Mouse (Mus musculus): ENCODE measurements around the gene Dcun1d3.

Dcun1d3 gene

DNA sequence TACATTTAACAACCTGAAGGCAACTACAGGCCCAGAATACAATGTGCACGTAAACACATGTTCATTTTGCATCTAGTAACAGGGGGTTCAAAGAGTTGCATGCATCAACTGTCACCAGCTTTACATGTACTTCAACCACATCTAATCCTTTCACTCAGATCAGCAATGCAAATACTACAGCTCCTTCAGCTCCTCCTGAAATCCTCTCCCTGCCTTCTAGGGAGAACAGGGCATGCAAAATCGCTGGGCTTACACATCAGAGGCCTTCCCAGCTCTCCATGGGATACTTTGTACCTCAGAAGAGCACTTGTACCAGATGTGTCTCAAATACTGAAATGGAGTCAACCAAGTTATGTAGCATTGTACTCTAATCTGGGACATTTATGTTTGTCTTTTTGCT, 23.0 kb downstream of the Dcun1d3 start:
- in situ Hi-C loops (cut with MboI, MseI), result no loop called here

DNA sequence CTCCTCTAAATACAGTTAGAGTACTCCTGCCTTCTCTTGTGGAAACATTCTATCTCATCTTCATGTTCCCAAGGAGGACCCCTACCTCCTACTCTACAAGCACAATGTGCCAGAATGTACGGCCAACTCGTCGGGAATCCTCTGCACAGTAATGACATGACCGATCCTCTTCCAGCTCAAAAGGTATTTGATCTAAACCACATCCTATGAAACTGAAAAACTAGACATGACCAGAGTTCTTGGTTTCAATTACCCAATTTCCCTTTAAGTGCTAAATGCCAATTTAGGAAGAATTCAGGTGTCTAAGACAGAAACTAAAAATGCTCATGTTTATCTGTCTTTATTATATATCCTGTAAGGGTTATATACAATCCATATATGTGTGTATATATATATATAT, 23.9 kb downstream of the Dcun1d3 start:
- in situ Hi-C loops (cut with MboI, MseI), result no loop called here

DNA sequence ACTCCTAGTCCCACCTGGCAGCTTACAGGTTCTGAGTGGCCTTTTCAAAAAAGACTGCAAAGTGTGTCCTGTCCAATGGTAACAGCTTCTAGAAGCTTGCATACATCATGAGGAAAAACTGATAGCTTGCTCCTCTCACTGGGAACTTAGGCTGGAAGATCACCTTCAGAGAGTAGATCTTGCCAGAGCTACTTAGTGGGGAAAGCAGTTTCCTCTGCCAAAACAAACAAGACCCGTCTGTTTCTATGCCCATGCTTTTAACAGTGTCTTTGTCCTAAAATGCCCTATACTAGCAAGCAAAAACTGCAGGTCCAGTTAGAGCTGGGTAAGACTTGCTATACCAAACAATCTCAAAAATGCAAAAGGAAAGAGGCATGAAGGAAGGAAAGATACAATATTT, 30.0 kb downstream of the Dcun1d3 start:
- in situ Hi-C loops (cut with MboI, MseI), result no loop called here

DNA sequence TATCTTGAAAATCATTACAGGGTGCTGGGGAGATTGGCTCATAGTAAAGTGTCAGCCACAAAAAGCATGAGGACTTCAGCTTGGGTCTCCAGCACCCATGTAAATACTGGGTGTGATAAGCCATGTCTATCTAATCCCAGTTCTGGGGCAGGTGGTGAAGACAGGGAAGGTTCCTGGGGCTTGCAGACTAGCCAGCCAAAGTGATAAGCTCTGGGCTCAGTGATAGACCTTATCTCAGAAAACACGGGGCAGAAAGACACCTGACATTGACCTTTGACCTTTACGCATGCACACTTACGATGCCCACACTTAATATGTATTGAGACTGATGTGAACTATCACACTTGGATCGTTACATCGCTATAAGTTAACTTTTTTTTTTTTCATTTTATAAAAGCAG, 31.6 kb downstream of the Dcun1d3 start:
- in situ Hi-C loops (cut with MboI, MseI), result no loop called here

DNA sequence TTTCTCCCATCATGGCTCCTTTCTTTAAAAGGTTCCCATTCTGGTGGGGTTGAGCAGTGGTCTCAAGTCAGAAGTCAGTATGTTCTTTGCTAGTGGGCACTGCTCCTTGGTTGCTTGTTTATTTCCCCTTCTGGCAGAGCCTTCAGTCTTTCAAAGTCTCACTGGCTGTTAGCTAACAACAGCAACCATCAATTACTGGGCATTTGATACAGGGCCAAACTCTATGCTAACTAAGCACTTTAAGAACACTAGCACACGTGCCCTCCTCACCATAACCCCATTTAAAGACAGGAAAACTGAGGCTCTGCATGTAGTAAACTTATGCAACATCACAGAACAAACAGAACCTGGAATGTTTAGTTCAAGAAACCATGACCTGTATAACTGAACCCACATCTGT, 33.9 kb downstream of the Dcun1d3 start:
- in situ Hi-C loops (cut with MboI, MseI), result no loop called here

DNA sequence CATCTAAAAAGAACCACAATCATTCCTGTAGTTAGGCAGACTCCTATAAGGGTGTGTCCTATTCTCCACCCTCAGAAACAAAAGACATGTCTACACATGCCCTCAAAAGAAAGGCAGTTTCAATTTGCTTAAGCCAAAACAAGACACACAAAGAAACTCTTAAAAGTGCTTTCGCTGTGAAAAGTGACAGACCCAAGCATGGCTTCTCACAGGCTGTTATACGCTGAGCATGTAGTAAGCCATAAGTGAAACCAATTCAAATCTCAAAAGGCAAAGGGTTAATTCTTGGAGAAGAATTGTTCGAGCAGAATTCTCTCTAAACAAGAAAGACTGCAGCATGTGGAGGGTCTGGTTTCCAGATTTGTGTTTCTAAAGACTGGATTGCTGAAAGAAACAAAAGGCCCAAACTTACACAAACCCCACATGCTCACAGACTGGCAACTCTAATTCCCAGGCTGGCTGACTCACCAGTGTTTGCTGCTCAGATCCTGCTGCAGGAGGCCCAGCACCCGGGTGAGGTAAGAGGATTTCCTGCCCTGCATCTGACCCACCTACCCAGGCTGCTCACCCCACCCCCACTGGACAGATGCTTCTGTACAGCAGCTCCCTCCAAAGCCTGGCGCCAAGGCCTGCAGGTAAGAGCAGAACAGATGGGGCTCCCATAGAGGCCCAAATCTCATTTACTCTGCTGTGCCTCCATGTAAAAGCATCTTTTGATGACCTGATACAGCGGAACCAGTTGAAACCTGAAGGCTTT, 34.6 kb downstream of the Dcun1d3 start:
- in situ Hi-C loops (cut with MboI, MseI), result no loop called here

DNA sequence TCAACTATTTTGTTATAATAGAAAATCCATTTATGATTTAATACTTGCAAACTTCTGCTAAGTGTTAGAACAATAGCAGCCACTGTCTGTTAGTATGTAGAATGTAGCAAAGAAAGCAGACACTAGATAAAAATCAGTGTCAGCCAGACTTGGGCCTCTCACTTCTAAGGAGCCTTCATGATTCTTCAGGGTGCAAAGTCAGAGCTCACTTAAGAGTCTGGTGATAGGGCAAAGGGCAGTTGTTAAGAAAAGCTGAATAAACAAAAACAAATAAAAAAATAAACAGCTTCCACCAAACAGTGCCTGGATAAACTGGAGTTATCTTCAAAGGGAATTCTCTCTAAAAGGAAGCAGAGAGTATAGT, 35.1 kb downstream of the Dcun1d3 start:
- in situ Hi-C loops (cut with MboI, MseI), result no loop called here

DNA sequence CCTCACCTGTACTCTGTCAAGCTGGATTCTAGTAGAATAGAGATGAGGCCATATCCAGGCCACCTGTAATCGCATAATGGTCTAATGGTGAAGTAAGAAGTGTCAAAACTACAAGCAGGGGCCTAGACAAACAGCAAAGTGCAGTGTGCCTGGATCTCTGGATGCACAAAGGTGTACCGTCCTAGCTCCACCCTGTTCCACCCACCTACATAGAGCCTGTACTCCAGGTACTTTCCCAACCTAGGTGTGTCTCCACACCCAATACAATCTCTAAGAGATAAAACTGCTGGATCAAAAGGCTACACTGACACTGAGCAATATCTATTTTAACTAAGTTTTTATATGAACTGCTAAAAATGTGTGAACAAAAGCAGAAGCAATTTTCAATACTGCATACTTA, 35.5 kb downstream of the Dcun1d3 start:
- in situ Hi-C loops (cut with MboI, MseI), result no loop called here

DNA sequence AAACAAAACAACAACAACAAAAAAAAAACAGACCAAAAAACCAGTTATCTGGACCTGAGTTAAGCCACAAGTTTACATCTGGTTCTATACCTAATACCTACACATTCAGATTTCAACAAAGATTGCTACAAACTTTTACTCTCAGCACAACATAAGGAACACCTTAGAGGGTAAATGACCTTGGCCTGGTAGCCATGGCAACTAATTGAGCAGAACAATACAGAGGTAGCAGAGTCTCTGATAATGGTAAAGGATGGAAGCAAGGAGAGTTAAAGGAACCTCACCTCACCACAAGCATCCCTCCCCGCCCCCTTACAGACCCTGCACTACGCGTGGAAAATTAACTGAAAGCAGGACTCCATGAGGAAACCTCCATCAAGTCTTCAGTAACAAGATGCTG, 36.0 kb downstream of the Dcun1d3 start:
- in situ Hi-C loops (cut with MboI, MseI), result no loop called here

DNA sequence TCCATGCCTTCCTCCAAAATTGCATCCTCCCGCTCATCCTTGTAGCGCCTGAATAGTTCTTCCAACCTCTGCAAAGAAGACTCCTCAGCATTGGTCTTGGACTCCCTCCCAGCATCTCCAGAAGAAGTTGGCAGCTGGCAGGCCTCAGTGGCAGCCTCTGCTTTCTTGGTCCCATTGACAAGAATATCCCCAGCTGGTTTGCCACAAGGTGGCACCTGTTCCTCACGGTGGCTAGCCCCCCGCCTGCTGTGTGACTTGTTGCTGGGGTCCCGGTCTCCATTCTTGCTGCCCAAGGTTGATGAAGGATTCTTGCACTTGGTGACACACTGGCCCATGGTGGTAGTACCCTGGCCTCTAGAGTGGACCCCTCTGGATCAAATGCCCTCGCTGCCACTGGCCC, 36.6 kb downstream of the Dcun1d3 start:
- in situ Hi-C loops (cut with MboI, MseI), result loop anchor here (5.0 to 10.0 kb wide), 2 partner anchors 178 to 245 kb away; partner anchors contain the start of gene Tmem159

DNA sequence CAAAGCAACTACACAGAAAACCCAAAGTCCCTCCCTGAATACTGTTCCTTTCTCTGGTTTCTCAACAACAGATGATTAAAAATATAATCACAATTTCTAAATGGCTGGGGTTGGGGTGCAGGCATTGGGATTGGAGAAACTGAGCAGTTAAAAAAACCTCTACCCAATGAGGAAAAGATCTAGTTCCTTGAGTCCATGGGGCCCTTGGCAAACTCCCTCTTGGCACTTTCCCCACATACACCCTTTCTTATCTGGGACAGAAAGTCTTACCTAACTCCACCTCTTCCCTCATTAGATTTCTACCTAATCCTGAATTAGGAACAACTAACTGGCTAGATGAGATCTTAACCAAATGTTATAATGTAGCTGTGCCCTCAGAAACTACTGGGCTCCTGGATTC, 41.1 kb downstream of the Dcun1d3 start:
- in situ Hi-C loops (cut with MboI, MseI), result loop anchor here (5.0 to 10.0 kb wide), 2 partner anchors 182 to 250 kb away; partner anchors contain the start of gene Tmem159

DNA sequence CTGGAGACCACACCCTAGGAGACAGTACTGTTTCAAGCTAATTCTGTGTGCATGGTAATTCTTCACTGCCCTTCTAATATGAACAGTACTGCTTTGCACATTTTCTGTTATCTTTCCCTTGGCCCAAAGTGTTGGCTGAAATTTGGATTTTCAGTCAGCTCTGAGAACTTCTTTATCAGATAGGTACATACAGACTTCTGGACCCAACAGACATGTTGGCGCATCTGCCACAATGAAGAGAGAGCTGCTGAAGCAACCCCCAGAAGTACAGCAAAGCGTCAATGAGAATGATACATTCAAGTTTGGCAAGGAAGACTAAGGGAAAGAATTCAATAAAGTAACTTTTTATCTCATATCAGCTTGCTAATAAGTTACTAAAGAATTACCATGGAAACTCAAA, 41.7 kb downstream of the Dcun1d3 start:
- in situ Hi-C loops (cut with MboI, MseI), result loop anchor here (10.0 kb wide), 1 partner anchor 250 kb away; the partner anchor contains the start of gene Tmem159

DNA sequence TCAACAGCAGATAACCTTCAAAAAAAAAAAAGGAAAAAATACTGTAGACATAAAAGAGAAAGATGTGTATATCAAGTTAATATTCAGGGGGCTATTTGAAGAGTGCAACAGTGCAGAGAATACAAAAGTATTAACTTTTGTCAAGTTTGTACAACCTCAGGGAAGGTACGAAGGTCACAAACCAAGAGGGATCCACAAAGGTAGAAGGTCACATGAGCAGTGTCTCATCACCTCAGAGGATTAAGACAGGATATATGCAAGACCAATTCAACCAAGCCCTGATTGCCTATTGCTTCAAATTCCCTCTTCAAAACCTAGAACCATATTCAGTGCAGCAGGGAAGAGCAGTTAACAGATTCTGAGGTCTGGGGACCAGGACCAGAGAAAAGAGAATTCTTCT, 42.9 kb downstream of the Dcun1d3 start:
- in situ Hi-C loops (cut with MboI, MseI), result loop anchor here (10.0 kb wide), 1 partner anchor 252 kb away; the partner anchor contains the start of gene Tmem159

DNA sequence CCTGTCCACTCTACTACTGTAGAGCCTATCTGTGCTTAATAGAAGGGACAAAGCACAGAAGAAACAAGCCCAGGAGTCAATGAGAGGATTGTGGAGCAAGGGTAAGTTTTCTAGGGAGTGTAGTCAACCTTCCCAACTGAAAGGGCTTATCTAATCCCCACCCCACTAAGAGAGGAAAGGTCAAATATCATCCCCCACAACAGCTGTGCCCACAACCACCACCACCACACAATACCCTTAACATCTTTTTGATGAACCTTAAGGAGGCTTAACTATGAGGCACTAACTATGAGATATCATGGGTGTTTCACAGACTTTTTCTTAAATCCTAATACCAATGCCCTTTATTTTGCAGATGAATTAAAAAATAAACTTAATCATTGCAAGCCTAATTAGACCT, 43.6 kb downstream of the Dcun1d3 start:
- in situ Hi-C loops (cut with MboI, MseI), result loop anchor here (10.0 kb wide), 1 partner anchor 252 kb away; the partner anchor contains the start of gene Tmem159

DNA sequence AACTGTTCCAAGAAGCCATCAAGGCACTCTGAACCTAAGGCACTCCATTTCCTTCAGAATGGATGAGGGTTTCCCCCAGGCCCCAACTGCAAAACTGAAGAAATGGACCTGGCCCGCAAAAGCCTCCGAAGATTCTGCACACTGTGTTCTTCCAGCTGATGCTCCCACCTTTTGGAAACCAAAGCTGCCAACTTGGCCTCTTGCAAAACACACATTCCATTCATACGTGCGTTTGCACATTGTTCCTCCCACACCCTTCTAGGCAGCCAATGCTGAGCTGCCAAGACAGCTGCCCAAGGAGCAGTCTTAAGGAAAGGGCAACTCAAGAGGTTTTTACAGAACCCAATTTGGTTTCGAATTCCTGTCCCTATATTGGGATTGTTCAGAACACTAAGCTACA, 45.4 kb downstream of the Dcun1d3 start:
- in situ Hi-C loops (cut with MboI, MseI), result loop anchor here (10.0 kb wide), 1 partner anchor 254 kb away; the partner anchor contains the start of gene Tmem159

DNA sequence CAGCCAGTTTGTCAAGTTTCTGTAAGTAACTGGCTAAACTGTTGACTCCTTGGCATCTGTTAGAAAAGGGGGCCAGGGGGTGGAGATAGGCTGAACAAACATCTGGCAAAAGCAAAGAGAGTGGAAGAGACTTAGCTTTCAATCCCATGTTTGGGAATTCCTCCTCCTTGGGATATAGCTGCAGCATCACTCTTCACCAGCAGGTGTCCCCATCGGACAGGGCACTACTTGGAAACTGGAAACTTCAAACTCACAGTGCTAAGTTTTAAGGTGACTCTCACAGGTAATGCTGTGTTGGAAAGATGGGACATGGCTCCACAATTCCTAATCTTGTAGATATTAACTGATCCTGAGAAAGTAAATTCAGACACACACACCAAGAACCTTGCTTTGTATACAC, 47.0 kb downstream of the Dcun1d3 start:
- in situ Hi-C loops (cut with MboI, MseI), result loop anchor here (10.0 to 25.0 kb wide), 2 partner anchors 276 to 788 kb away; partner anchors contain the start of gene Uqcrc2

DNA sequence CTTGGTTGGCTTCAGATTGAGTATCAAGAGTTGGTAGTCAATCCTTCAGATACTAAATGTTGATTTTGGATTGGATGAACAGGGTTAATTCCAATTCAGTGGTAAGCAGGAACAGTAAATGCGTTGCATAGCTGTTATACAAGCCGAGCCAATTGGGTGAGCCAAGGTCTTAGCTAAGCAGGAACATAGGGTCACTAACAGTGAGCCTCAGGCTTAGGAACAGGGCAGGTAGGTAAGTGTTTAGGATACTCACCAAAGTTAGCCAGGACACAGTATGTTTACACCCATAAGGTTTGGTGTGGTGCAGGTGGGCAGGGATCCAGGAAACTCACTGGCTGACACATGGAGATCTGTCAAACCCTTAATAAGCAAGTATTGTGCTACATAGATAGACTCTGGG, 48.7 kb downstream of the Dcun1d3 start:
- in situ Hi-C loops (cut with MboI, MseI), result loop anchor here (10.0 to 25.0 kb wide), 2 partner anchors 277 to 790 kb away; partner anchors contain the start of gene Uqcrc2

DNA sequence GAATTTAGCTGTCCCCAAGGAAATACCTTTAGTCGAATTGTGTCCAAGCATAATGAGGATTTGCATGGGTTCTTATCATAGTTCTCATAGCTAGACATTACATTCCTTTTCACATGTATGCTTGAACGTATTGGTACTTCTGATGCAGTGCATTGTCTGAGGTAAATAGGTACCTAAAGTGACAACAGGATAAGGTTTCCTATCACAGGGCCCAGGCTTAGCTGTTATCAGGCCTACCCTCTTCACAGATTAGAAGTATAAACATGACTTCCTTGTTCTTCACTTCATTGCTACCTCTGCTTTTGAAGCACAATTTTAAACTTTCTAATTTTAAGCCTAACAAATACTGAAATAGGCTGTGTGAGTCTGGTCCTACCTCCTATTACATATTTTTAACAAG, 50.6 kb downstream of the Dcun1d3 start:
- in situ Hi-C loops (cut with MboI, MseI), result loop anchor here (10.0 to 25.0 kb wide), 2 partner anchors 279 to 792 kb away; partner anchors contain the start of gene Uqcrc2

DNA sequence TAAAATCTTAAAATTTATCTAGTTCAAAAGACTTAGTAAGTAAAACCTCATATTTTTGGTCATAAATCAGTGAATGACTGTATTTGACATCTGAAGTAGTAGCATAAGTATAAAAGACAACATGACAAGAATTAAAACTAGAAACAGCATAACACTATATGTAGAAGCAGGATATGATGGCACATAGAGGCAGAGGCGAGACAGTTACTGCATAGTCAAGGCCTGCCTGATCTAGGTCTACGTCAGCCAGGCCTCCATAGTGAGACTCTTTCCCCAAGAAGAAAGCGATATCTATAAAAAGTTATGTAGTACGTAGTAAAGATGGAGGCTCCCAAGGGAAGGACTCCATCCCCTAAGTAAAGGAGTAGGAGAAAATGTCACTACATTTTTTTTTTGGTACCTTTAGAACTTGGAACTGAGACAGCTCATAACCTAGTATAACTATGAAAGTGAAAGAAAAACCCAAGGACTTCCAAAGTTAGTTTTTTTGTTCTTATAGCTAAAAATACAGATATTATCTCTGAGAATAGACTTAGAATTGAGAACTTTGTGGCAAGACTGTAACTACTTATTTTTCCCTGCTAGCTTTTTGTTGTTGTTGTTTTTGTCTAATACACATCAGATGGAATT, 54.2 kb downstream of the Dcun1d3 start:
- in situ Hi-C loops (cut with MboI, MseI), result loop anchor here (10.0 to 25.0 kb wide), 2 partner anchors 283 to 795 kb away; partner anchors contain the start of gene Uqcrc2

DNA sequence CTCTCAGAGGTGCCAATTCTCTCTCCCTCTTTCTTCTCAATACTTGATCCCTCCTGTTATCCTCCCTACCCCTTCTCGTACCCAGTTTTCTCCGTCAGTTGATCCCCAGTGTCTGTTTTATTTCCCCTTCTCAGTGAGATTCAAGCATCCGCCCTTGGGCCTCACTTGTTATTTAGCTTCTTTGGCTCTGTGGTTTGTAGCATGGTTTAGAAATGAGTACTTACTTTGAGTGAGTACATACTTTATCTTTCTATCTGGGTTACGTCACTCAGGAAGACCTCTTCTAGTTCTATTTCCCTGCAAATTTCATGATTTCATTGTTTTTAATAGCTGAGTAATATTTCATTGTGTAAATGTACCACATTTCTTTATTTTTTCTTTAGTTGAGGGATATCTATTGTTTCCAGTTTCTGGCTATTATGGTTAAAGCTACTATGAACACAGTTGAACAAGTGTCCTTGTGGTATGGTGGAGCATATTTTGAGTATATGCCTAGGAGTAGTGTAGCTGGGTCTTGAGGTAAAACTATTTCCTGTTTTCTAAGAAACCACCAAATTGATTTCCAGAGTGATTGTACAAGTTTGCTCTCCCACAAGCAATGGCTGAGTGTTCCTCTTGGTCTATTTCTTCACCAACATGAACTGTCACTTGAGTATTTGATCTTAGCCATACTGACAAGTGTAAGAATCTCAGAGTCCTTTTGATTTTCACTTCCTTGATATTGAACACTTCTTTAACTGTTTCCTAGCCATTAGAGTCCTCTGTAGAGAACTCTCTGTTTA, 59.9 kb downstream of the Dcun1d3 start:
- in situ Hi-C loops (cut with MboI, MseI), result loop anchor here (5.0 to 25.0 kb wide), 2 partner anchors 34 to 801 kb away; partner anchors contain the start of gene Uqcrc2

DNA sequence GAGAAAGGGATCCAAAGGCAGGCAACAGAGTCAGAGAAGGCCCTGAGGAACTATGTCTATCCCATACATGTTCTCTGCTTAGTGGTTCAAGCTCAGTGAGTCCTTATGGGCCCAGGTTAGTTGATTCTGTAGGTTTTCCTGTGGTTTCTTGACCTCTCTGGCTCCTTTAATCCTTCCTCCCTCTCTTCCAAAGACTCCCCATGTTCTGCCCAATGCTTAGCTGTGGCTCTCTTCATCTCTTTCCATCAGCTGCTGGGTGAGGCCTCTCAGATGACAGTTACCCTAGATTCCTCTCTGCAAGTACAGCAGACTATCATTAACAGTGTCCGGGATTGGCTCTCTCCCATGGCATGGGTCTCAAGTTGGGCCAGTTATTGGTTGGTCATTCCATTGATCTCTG, 60.7 kb downstream of the Dcun1d3 start:
- in situ Hi-C loops (cut with MboI, MseI), result loop anchor here (5.0 to 25.0 kb wide), 2 partner anchors 33 to 802 kb away; partner anchors contain the start of gene Uqcrc2

DNA sequence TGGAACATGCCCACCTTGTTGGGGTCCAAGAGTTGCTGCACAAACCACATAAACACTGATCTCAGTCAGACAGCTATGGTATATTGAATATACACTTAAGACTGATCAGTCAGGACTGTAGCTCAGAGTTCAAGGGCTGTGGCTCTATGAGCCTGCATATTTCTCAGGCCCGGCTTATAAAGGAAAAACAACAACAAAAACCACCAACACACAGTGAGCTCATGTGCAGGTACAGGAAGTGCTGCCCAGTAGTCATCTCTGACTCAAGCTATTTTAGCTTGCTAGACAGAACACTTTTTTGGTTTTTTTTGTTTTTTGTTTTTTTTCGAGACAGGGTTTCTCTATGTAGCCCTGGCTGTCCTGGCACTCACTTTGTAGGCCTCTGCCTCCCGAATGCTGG, 87.4 kb downstream of the Dcun1d3 start:
- in situ Hi-C loops (cut with MboI, MseI), result no loop called here

Measured in regulatory T cell (primary cell).